ENCODE assay signal across 8 mouse cellular contexts in the genomic region with DNA sequence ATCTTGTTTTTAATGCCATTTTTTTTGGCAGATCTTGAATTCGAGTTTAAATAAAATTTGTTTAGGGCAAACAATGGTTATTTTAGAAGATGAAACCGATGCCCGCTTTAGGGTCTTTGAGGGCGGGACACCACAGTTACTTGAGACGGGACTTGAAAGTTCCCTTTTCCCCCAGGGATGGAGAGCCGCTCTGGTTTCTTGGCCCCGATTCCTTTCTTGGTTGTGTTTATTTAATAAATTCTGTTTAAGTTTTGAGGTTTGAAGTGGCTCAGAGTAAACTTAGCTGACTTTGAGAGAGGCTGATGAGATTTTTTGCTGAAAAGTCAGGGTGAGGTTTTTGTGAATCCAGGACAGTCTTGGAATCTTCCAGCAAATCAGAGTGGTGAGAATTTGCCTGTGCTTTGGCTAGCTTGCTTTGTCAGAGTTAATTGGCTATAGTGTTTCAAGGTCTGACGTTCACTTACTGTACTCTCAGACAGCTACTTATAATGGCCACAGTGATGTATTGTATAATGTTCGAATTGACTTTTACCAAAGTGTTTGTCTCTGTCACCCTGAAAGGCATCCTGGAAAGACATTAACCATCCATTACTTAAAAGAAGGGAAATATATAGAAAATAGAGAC. TPM values are rescaled to one million over a fixed set of nuclear protein-coding genes. Genes with fewer than 3 reads are reported as not detected.
DNase-seq lines count a peak whose midpoint lies in the region; ATAC-seq and TF ChIP-seq lines count a peak whose summit lies in the region.

No protein-coding gene starts in this region.

- no peaks in the 10 kb centered on the region for H3K9me3 ChIP-seq in kidney, postnatal 0 days (replicated peaks; ENCODE audit: low read length)
- no peaks in the 10 kb centered on the region for H3K9me3 ChIP-seq in embryonic facial prominence, embryonic 10.5 days

- no peaks in the 10 kb centered on the region for H3K36me3 ChIP-seq in kidney, postnatal 0 days (ENCODE audit: insufficient read depth, low read length)
- peaks cover 17% of the 10 kb centered on the region for H3K36me3 ChIP-seq in embryonic facial prominence, embryonic 10.5 days (replicated peaks)
- H3K36me3 ChIP-seq in myocyte (ENCODE audit: control insufficient read depth, insufficient read depth) = peaks cover 12% of the 10 kb centered on the region

- peaks cover 22% of the 10 kb centered on the region for H3K4me1 ChIP-seq in kidney, postnatal 0 days (replicated peaks; ENCODE audit: insufficient read depth, low read length)
- peaks cover 46% of the 10 kb centered on the region for H3K4me1 ChIP-seq in embryonic facial prominence, embryonic 10.5 days

- H3K4me2 ChIP-seq in kidney, postnatal 0 days (ENCODE audit: low read length) = peak overlapping the region; percentile 78
- peak overlapping the region; percentile 92 for H3K4me2 ChIP-seq in myocyte (ENCODE audit: low read depth)

- 4% methylated on average over 9 of the region's 9 CpGs for WGBS in kidney, postnatal 0 days
- 7% methylated on average over 9 of the region's 9 CpGs for WGBS in embryonic facial prominence, embryonic 10.5 days

- peak overlapping the region; percentile 61 for H3ac ChIP-seq in myocyte (ENCODE audit: control insufficient read depth, insufficient read length)

- DNase-seq in kidney, postnatal 0 days (ENCODE audit: low spot score) = peak; percentile 66
- DNase-seq in kidney, adult 8-10 months = no peak
- no peak for DNase-seq in embryonic facial prominence, embryonic 10.5 days (ENCODE audit: low spot score)
- peak; percentile 35 for DNase-seq in induced T-regulatory cell, adult 2 months (ENCODE audit: low read depth)
- DNase-seq in T-cell, adult 2 months (ENCODE audit: low spot score) = no peak
- no peak for DNase-seq in ovary, postnatal 36 days (ENCODE audit: low spot score)
- DNase-seq in kidney, postnatal 4 days = no peak

- peaks cover 57% of the 10 kb centered on the region for H3K79me2 ChIP-seq in myocyte (ENCODE audit: control insufficient read depth, insufficient read depth)

- TF ChIP-seq POLR2A in myocyte (IDR thresholded peaks at IDR 0.05; ENCODE audit: insufficient read length, low read depth) = no peak

- no peaks in the 10 kb centered on the region for H3K27me3 ChIP-seq in kidney, postnatal 0 days (ENCODE audit: insufficient read depth, low read length)
- peaks cover 13% of the 10 kb centered on the region; the same call in 1 of the 2 replicates for H3K27me3 ChIP-seq in embryonic facial prominence, embryonic 10.5 days (replicated peaks; ENCODE audit: low read depth, poor library complexity, severe bottlenecking)
- H3K27me3 ChIP-seq in myocyte (ENCODE audit: control insufficient read depth, insufficient read depth, insufficient read length) = no peaks in the 10 kb centered on the region

- peak overlapping the region; percentile 73 for H3K4me3 ChIP-seq in kidney, postnatal 0 days (replicated peaks; ENCODE audit: low read depth, low read length)
- peak overlapping the region; percentile 77 for H3K4me3 ChIP-seq in embryonic facial prominence, embryonic 10.5 days
- H3K4me3 ChIP-seq in myocyte = peak overlapping the region; percentile 88

- no peak for ATAC-seq in kidney, postnatal 0 days (replicated peaks; ENCODE audit: low FRiP score, low read depth)

- TF ChIP-seq CTCF in kidney, postnatal 0 days (IDR thresholded peaks at IDR 0.05; ENCODE audit: low read depth) = no peak

- H3K9ac ChIP-seq in kidney, postnatal 0 days (ENCODE audit: low read depth, low read length) = peak overlapping the region; percentile 87

- H3K27ac ChIP-seq in kidney, postnatal 0 days = peak overlapping the region; percentile 97
- H3K27ac ChIP-seq in embryonic facial prominence, embryonic 10.5 days (replicated peaks) = peak overlapping the region; percentile 95

TF ChIP-seq in myocyte, 11 proteins besides CTCF, POLR2A, EP300 and RAD21:
- TF ChIP-seq REST (IDR thresholded peaks at IDR 0.05; ENCODE audit: insufficient read depth, insufficient read length) (no peak), MAX (IDR thresholded peaks at IDR 0.05; ENCODE audit: low read depth) (no peak), SRF (IDR thresholded peaks at IDR 0.05; ENCODE audit: control insufficient read depth, insufficient read length, low read depth) (no peak), MYOD1 (IDR thresholded peaks at IDR 0.05; ENCODE audit: control insufficient read depth in 1 of 3, insufficient read length in 2 of 3, low read depth in 2 of 3) (no peak), E2F4 (IDR thresholded peaks at IDR 0.05; ENCODE audit: insufficient read depth) (no peak), TCF3 (IDR thresholded peaks at IDR 0.05; ENCODE audit: insufficient read length, low read depth) (no peak), TCF12 (IDR thresholded peaks at IDR 0.05; ENCODE audit: insufficient read depth, poor library complexity, severe bottlenecking) (no peak)

RNA-seq across cellular contexts. Expression of a gene that starts 1.3 kb away (rescaled TPM):
- 25.8 and 29.3 TPM in 2 replicates for polyA plus RNA-seq in kidney, postnatal 0 days (2015; fragmentation: Nextera tagmentation; extraction: Ambion mirVana)
- 44.2 and 47.2 TPM in 2 replicates for polyA plus RNA-seq in embryonic facial prominence, embryonic 10.5 days (2016; fragmentation: Nextera tagmentation; extraction: Ambion mirVana)
- polyA plus RNA-seq in myocyte (2012; fragmentation: generic; extraction: Trizol) = 71.4 TPM

Comparison
In these comparisons a context has a peak if more than half of its experiments do, and no peak if none do; other contexts are left out.
1. DNase-seq: peak in kidney, postnatal 0 days (single experiment) and induced T-regulatory cell, adult 2 months (single experiment); none in kidney, adult 8-10 months (0 of 2), embryonic facial prominence, embryonic 10.5 days (single experiment), T-cell, adult 2 months (single experiment), ovary, postnatal 36 days (single experiment) and kidney, postnatal 4 days (0 of 2).
2. Peak in every context shown above with its lines, with median percentiles within 50 percentile points of each other: H3K4me3 ChIP-seq.